Mouse (Mus musculus) embryo, embryonic 11 days (tissue): Measurements from ENCODE around the gene Zfp593.
A peak's percentile ranks its signal among the peaks of the same experiment; 100 is the strongest.
"Not testable (repeated sequence)": the region's sequence is repeated elsewhere in the genome, so short reads cannot be mapped to it uniquely, and the experiment has no call there.

ENCODE experiments used
- DNase-seq: peaks from one replicate; pipeline ENCODE4 v3.0.0-alpha.2; 2015

The Zfp593 gene

GRCm38 (mm10) chr4:134245148-134245843 is at the start of gene Zfp593:
Zfp593 (minus strand) TSS chr4:134245592.
- DNase-seq, result peak; percentile 95

DNA sequence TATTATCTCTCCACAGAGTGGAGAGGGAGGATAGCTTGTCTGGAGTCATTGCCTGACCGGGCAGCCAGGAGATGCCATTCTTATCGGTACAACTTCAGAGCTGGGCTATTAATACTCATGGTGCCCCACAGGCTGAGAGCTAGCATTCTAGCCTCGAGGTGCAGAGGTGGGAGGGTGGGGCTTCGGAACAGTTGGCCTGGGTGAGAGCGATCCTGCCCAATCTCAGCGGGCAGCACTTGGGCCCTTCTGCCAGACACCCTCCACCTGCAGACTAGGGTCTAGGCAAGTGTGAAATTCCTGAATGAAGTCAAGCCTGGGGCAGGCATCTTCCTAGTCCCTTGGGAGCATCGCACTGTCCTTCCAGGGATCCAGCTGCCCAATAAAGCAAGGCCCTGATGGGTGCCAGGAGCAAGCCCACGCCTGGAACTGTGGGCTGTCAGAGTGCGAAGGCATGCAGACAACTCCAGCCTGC is 48.3 kb upstream of the Zfp593 start:
- no peak for DNase-seq

DNA sequence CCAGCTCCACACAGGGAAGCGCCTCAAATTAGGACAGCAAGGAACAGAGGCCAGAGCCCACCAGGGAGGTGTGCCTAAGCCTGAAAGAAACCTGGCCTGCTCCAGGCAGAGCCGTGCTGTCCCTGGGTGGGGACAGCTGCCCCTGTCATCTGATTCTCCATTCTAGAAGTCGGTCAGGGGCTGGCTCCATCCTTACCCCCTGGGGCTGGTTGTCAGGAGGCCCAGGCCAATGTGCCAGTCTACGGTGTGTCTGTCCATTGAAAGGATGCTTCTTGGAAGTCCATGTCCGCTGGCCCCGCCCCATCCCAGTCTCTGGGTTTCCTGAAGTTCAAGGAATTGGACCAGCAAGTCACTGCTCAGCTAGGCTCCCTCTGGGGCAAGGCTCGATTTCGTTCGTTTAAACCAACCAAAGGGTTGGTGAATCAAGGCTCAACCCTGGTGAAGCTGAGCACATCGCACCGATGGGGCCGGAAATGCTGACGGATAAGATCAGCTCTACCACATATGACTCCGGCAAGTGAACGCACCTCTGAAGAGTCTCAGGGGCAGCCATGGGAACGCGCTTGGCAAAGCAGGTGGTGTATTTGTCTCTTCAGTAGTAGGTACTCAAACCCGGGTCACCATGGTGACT is 47.8 kb upstream of the Zfp593 start:
- DNase-seq, result no peak

- peak; percentile 83 for DNase-seq
Observed at GRCm38 (mm10) chr4:134292067-134292466, 46.7 kb upstream of the Zfp593 start.

GRCm38 (mm10) chr4:134288397-134289256 is 43.2 kb upstream of the Zfp593 start:
- peak; percentile 45 for DNase-seq

GRCm38 (mm10) chr4:134287575-134288025 is 42.2 kb upstream of the Zfp593 start, which contains the start of gene Pdik1l:
Pdik1l (minus strand) TSS chr4:134287895.
- peak; percentile 92 for DNase-seq

DNA sequence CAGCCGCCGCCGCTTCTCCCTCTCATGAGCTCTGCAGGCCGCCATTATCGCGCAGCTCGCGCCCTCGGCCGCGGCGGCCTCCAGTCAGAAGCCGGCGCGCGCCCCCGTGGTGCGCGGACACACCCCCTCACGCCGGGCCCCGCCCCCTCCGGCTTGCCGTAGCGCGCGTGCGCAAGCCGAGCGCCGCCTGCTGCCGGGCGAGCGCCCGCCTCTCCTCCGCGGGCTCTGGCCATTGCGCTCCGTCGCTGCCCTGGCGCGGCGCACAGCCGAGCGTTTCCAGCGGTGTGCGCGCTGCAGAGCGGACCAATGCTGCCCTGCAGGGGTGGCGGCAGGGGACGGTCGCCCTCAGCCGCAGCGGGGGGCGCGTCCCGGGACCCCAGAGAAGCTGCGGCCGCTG is 41.8 kb upstream of the Zfp593 start:
- peak; percentile 97 for DNase-seq

GRCm38 (mm10) chr4:134286226-134287167 is 41.1 kb upstream of the Zfp593 start:
- peak; percentile 47 for DNase-seq

GRCm38 (mm10) chr4:134284942-134285341 is 39.5 kb upstream of the Zfp593 start:
- DNase-seq, result no peak

- DNase-seq, result peak; percentile 67
Observed at GRCm38 (mm10) chr4:134273417-134274345, 28.3 kb upstream of the Zfp593 start.

DNA sequence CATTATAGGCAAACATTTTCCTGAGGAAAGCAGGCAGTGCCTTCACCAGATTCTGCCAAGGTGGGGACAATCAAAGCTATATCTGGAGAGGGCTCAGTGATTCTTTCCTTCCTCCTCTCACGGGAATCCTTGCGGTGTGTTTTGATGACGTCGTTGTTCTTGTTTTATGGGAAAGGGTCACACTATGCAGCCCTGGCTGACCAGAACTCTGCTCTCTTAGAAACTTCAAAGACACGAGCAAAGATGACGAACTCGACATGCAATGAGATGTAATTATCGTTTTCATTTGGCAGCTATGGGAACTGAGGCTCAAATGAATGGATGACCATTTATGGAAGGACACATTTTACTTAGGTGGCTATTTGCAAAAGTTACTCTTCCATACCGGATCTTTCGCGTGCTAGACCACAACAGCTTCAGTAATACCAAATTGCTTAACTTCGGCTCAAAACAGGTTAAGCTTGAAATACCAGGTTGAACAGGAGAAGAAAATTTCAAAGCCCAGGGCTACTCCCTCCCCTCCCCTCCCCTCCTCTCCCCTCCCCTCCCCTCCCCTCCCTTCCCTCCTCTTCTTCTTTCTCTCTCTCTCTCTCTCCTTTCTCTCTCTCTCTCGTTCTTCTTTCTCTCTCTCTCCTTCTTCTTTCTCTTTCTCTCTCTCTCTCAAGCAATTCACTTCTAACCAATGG is 27.5 kb upstream of the Zfp593 start:
- DNase-seq, result no peak

DNA sequence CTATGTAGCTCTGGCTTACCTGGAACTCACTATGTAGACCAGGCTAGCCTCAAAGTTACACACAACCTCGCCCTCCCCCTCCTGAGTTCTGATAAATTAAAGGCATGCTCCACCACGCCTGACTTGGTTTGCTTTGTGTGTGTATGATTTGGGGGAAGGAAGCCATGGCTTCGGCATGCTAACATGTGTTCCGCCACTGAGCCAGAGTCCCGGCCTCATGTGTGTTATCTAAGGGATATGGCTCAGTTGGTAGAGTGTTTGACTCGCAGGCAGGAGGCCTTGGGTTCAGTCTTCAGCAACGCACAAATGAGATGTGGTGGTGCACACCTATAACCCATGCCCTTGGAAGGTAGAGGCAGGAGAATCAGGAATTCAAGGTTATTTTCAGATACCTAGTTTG is 26.6 kb upstream of the Zfp593 start:
- DNase-seq, result no peak

DNA sequence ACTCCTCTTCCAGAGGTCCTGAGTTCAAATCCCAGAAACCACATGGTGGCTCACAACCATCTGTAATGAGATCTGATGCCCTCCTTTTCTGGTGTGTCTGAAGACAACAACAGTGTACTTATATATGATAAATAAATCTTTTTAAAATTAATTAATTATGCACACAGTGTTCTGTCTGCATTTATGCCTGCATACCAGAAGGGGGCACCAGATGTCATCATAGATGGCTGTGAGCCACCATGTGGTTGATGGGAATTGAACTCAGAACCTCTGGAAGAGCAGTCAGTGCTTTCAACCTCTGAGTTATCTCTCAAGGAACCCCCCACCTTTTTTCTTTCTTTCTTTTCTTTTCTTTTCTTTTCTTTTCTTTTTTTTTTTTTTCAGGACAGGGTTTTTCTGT is 24.2 kb upstream of the Zfp593 start:
- not testable (repeated sequence) for DNase-seq

DNA sequence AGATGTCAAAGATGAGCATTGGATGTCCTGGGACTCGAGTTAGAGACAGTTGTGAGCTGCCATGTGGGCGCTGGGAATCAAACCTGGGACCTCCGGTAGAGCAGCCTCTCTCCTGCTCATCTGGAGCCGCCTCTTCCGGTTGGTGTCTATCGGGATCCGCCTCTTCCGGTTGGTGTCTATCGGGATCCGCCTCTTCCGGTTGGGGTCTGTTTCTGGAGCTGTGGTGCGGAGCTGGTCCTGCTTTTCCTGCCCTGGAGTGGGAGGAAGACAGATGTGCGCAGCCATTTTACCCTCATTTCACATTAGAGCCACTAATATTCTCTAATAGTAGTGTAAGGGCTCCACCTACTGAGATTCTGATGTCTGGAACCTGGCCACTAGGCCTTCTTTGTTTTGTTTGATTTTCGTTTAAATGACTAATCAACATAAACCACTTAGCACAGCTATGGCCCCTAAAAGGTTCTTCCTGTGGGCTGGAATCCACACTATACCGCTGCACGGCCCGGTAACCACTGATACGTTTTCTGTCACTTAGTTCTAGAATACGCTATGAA is 22.8 kb upstream of the Zfp593 start:
- no peak for DNase-seq

DNA sequence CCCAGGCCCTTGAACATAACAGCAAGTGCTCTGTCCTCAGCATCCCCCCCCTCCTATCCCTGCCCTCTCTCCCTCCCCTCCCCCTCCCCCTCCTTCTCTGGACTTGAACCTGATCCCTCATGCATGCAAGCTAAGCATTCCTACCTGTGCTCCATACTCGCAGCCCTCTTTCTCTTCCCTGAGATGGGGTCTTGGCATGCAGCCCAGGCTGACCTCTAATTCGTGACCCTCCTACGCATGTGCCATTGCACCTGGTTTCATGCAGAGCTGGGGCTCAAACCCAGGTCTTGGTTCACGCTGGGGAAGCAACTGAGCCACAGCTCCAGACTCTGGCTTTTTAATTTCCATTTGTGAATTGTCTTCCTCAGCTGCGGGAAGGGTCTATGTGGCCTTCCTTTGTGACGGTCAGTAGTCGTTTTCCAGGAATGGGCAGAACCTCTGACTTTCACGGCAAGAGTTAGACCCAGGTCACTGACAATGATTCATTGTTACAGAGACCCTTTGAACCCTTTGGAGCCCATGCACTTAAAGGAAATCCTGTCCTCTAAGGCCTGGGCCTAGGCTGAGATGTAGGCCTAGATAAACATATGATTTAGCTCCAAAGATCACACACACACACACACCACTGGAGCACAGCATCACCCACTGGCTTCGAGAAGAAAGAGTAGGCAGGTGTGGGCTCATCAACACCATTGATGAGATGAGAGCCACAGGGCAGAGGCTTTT is 20.6 kb upstream of the Zfp593 start:
- DNase-seq, result no peak

GRCm38 (mm10) chr4:134263191-134263590 is 17.8 kb upstream of the Zfp593 start:
- peak; percentile 65 for DNase-seq

- DNase-seq, result no peak
Observed at GRCm38 (mm10) chr4:134258354-134258753, 13.0 kb upstream of the Zfp593 start.

DNA sequence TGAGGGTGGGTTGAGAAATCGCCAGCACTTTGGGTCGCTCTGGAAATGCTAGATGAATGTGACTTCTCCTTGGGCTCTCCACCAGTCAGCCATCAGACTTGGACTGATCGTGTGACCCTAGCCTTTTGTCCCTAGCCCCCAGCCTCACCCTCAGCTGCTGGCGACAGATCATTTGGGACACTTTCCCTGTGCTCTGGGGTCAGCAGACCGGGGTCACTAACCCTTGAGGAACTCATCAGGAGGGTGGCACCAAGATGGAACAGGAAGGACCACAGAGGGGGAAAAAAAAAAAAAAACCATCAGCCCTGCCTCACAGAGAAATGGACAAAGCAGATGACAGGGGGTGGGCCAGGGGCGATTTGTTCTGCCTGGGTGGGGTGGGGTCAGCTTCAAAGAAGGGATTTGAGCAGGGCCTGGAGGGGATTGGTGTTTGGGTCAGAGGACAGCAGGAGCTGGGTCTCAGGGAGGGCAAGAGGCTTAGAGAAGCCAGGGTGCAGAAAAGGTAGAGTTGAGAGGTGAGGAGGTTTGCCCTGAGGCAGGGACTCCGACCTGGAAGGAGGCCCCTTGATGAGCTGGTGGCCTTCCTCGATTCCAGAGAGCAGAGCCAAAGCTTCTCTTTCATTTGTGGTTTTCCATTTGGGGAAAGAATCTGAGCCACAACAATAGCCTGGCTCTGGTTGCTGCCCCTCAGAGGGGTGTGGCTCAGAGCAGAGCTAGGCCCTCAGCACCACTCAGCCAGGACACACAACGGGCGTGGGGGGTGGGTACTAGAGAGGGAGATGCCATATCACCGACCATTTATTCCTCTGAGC is 12.0 kb upstream of the Zfp593 start:
- peak; percentile 56 for DNase-seq
